Mouse (Mus musculus) gastrocnemius, adult 8-10 months (tissue): ENCODE data around the gene Tsen15. TPM values are rescaled to one million over a fixed set of nuclear protein-coding genes. Genes with fewer than 3 reads are reported as not detected.
"Not testable (repeated sequence)": the region's sequence is repeated elsewhere in the genome, so short reads cannot be mapped to it uniquely, and the experiment has no call there.

Experiments used
- DNase-seq, 2 experiments: peaks; one replicate each; pipeline ENCODE4 v3.0.0; 2022; ENCODE audit warnings: low spot score in 2 of 2
- total RNA-seq, 4 experiments: library from RNA; stranded (reverse); gene quantifications; 2 replicates each; pipeline ENCODE4 v1.2.4; 2022

The Tsen15 gene
- total RNA-seq, 4 experiments from 2014 or later, result 13.0 to 16.2 (median 14.8) TPM

- no peak for DNase-seq
These were observed 2.8 kb upstream of the Tsen15 start for GRCm38 (mm10) chr1:152389271-152389670.

GRCm38 (mm10) chr1:152385693-152386092 is 795 bp downstream of the Tsen15 start:
- DNase-seq, result not testable (repeated sequence)

- no peak for DNase-seq
These were observed 1.9 kb downstream of the Tsen15 start for GRCm38 (mm10) chr1:152384589-152384988.

- DNase-seq, result no peak
These were observed 8.2 kb downstream of the Tsen15 start for GRCm38 (mm10) chr1:152378311-152378710.

- DNase-seq, result peak in 1 of 2 experiments; percentile 25
These were observed 17.3 kb downstream of the Tsen15 start for GRCm38 (mm10) chr1:152369139-152369538.

- no peak for DNase-seq
These were observed 18.0 kb downstream of the Tsen15 start for GRCm38 (mm10) chr1:152368311-152369088.

GRCm38 (mm10) chr1:152356721-152357120 is 29.8 kb downstream of the Tsen15 start:
- DNase-seq, result no peak

- peak in 1 of 2 experiments; percentile 10 for DNase-seq
These were observed 38.5 kb downstream of the Tsen15 start for GRCm38 (mm10) chr1:152347946-152348345.

GRCm38 (mm10) chr1:152324024-152324423 is 62.5 kb downstream of the Tsen15 start:
- DNase-seq, result no peak

Other genes with a start within 250 kb of the Tsen15 start
- 1 to 10 TPM in 3 of 4 experiments, under 1 TPM in 1; 0.89 to 1.6 (median 1.2) TPM for gene Colgalt2, start 13.1 kb upstream of the Tsen15 start, total RNA-seq